Mouse (Mus musculus) right cerebral cortex, postnatal 4 days (tissue): ENCODE measurements at regions not wholly inside any gene's neighbourhood (a gene's known extent, or its start where the extent isn't known, plus 50 kb on each side); places are given as distances from the start of the nearest gene placed in this dataset.

Experiments
- DNase-seq: peaks from one replicate; pipeline ENCODE4 v3.0.0-alpha.2; 2022

DNA sequence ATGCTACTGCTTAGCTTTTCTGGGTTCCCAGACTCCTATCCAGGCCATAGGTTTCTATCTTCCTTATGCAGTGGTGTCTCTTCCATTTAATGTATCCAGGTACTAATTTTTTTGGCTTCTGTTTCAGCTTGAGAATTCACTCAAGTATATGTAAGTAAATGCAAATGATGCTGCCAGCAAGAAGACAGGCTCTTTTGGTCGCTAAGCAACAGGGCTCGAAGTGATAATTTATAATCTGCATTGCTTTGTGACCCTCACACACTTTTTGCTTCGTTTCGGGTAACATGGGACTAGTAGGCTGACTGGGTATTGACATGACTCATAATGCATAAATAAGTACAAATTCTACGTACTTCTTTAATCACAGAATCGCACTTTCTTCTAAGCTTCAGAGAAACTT is 75.9 kb upstream of the Nectin3 start:
- DNase-seq: no peak

- no peak for DNase-seq
Observed at GRCm38 (mm10) chr16:46567446-46567845, 69.1 kb upstream of the Nectin3 start.

- no peak for DNase-seq
Observed at GRCm38 (mm10) chr16:46566020-46566581, 67.8 kb upstream of the Nectin3 start.

DNA sequence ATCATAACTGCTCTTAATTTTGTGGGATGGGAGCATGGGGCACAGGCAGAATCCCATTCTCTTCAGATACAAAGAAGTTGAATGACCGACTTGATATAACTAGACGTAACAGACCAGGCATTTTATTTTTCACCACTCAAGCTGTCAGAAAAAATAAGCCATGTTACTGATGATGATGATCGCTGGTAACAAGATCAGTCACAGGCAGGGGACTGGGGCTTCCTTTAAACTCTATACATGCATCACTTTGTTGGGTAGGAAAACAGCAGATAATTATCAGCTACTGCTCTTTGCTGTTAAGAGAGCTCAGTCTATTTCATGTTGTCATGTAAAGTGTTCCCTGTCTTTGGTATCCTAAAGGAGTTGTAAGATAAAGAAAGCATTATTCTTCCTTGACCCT is 59.0 kb upstream of the Nectin3 start:
- no peak for DNase-seq

DNA sequence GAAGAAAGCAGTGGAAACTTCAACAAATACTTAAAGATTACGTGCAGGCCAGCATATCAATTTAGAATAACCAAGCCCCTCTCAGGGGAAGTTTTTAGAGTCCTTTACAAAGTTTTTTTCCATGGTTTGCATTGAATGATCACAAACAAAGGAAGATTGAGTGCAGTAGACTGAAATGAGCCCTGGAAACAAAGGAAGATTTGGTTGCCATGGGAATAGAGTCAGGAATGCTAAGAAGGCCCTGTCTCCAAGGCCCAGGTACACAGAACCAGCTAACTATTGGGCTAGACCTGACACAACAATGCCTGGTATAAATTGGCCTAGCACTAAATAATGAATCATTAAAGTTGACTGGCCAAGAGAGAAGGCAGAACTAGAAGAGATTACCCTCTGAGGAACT is 49.9 kb upstream of the Nectin3 start:
- DNase-seq: no peak
